Mouse (Mus musculus) embryonic facial prominence, embryonic 10.5 days (tissue): ENCODE data around the gene Tmem81. TPM values are rescaled to one million over a fixed set of nuclear protein-coding genes. Genes with fewer than 3 reads are reported as not detected.
"Not testable (repeated sequence)": the region's sequence is repeated elsewhere in the genome, so short reads cannot be mapped to it uniquely, and the experiment has no call there.

Source experiments
- DNase-seq: peaks from one replicate; pipeline ENCODE4 v3.0.0-alpha.2; 2017; ENCODE audit warnings: low spot score
- H3K27ac ChIP-seq: fragments of 300-500 bp; sonication (generic); replicated peaks from 2 replicates; pipeline ENCODE4 v1.5.1; 2016; ENCODE audit warnings: mild to moderate bottlenecking
- H3K27me3 ChIP-seq: fragments of 300-500 bp; sonication (generic); replicated peaks from 2 replicates; pipeline ENCODE4 v1.6.1; 2016; ENCODE audit warnings: low read depth, mild to moderate bottlenecking; ENCODE audit not compliant: poor library complexity, severe bottlenecking
- H3K36me3 ChIP-seq: fragments of 300-500 bp; sonication (generic); replicated peaks from 2 replicates; pipeline ENCODE4 v1.6.1; 2016; ENCODE audit warnings: mild to moderate bottlenecking, moderate library complexity
- H3K4me1 ChIP-seq: fragments of 300-500 bp; sonication (generic); 2 replicates; pipeline ENCODE4 v1.6.1; 2016
- H3K4me3 ChIP-seq: fragments of 300-500 bp; sonication (generic); 2 replicates; pipeline ENCODE4 v1.5.1; 2016; ENCODE audit warnings: mild to moderate bottlenecking, moderate library complexity
- H3K9me3 ChIP-seq: fragments of 300-500 bp; sonication (generic); 2 replicates; pipeline ENCODE4 v1.6.1; 2016; ENCODE audit warnings: mild to moderate bottlenecking
- WGBS: fragments of 180-500 bp; shearing (Covaris S2); methylation state at CpG from one replicate; pipeline ENCODE4 v1.1.7; 2016; 5-methylcytosine and 5-hydroxymethylcytosine counted together
- polyA plus RNA-seq: library from polyadenylated mRNA; unstranded; fragments of >200 nt; fragmentation: Nextera tagmentation; extraction: Ambion mirVana; gene quantifications from 2 replicates; pipeline ENCODE4 v1.2.1, GENCODE M21; 2016

Tmem81 gene
- polyA plus RNA-seq = 1.8 and 2.1 TPM in 2 replicates

DNA sequence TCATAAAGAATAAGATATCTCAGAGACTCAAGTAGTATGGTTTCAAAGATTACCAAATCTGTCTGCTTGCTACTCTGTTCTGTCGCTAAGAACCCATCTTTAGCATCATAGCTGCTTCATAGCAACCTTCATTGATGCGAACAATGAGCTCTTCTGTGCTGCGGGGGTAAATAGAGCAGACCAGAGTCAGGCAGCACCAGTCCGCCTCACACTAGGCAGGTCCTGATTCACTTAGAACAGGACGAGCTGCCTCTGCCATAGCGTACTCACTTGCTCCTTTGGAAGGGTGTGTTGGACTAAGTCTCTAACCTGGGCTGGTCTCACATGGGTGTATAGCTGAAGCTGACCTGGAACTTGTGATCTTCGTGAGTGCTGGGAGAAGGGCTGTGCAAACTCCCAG, at the start of gene Tmem81:
Tmem81 (plus strand) TSS at position 173 of the 400 bp plus-strand sequence.
- no peak within 1 kb of the TSS for H3K4me3 ChIP-seq
- no peaks in the 10 kb centered on the region for H3K27me3 ChIP-seq
- WGBS = 89% methylated on average over 7 of the region's 7 CpGs
- H3K27ac ChIP-seq = no peak within 1 kb of the TSS
- DNase-seq = no peak
- no peaks in the 10 kb centered on the region for H3K4me1 ChIP-seq
- H3K9me3 ChIP-seq = no peaks in the 10 kb centered on the region
- peaks cover 83% of the 10 kb centered on the region for H3K36me3 ChIP-seq

DNA sequence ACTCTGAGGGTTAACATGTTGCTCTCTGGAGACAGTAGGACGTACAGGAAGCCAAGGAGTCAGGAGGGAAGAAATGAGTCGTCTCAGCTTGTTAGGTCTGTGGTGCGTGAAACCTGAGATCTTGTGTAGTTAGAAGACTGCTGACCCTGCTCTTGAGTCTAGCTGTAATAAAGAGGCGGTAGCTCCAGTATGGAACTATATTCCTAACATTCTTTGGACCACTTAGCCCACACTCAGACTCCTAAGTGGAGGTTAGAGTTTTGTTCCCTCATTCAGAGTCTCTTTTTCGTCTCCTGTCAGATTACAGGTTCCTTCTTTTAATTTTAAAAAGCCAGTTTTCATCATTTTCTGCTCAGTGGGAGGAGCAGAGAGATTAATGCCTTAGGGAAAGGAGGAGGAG, 41.4 kb upstream of the Tmem81 start:
- H3K4me3 ChIP-seq = no peak overlapping the region
- DNase-seq = no peak
- no peaks in the 10 kb centered on the region for H3K27me3 ChIP-seq
- no peaks in the 10 kb centered on the region for H3K9me3 ChIP-seq
- H3K36me3 ChIP-seq = peaks cover 56% of the 10 kb centered on the region
- no peak overlapping the region for H3K27ac ChIP-seq
- 0 out of 2 replicates have a peak, but pooled peaks cover 6% of the 10 kb centered on the region for H3K4me1 ChIP-seq
- 77% methylated on average over 5 of the region's 5 CpGs for WGBS

DNA sequence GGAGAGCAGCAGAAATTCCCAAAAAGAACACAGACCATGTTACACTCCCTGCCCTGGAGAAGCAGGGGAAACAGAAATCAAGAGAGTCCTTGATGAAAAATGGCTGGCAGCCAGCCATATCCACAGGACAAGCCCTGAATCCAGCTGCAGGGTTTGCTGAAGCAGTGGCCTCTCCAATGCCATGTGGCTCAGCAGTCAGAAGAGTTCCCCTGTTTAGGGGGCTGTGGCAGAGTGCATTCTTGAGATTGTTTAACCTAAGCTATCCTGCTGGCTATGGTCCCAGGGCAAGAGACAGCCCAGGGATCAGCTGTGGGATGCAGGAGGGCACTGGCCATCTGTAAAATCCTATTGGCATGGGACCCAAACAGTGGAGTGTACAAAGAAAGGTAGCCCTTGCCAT, 37.1 kb upstream of the Tmem81 start:
- Histone ChIP-seq H3K9me3 (no peaks in the 10 kb centered on the region), H3K4me1 (0 out of 2 replicates have a peak, but pooled peaks cover 6% of the 10 kb centered on the region), H3K36me3 (peaks cover 26% of the 10 kb centered on the region), H3K4me3 (no peak overlapping the region), H3K27ac (no peak overlapping the region), H3K27me3 (no peaks in the 10 kb centered on the region)
- DNase-seq = no peak

DNA sequence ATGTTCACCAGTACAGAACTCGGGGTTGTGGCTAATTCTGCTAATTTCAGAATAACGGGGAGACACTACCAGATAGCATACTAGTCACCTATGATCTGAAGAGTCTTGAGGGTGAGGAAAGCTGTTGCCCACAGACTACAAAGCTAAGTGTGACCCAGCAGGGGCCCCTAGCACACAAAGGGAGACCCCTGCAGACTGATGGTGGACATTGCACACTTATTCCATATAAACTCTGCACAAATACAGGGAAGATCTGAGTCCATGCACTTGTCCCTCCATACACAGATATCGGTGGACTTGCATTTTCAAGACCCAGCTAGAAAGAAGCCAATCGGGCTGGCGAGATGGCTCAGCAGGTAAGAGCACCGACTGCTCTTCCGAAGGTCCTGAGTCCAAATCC, 36.5 kb upstream of the Tmem81 start:
- Histone ChIP-seq H3K9me3 (no peaks in the 10 kb centered on the region), H3K36me3 (peaks cover 20% of the 10 kb centered on the region), H3K4me3 (no peak overlapping the region), H3K27me3 (no peaks in the 10 kb centered on the region), H3K27ac (no peak overlapping the region), H3K4me1 (0 out of 2 replicates have a peak, but pooled peaks cover 4% of the 10 kb centered on the region)
- 93% methylated on average over 7 of the region's 7 CpGs for WGBS
- DNase-seq = no peak

DNA sequence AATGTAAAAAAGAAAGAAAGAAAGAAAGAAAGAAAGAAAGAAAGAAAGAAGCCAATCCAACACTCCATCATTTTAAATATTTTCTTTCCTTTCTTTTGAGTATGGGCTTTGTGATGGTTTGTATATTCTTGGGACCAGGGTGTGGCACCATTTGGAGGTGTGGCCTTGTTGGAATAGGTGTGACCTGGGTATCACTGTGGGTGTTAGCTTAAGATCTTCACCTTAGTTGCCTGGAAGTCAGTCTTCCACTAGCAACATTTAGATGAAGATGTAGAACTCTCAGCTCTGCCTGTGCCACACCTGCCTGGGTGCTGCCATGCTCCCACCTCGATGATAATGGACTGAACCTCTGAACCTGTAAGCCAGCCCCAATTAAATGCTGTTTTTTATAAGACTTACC, 36.0 kb upstream of the Tmem81 start:
- H3K36me3 ChIP-seq = peaks cover 15% of the 10 kb centered on the region
- WGBS = 90% methylated on average over 1 of the region's 1 CpGs
- not testable (repeated sequence) for H3K27ac ChIP-seq, H3K9me3 ChIP-seq, H3K27me3 ChIP-seq, DNase-seq, H3K4me3 ChIP-seq, H3K4me1 ChIP-seq

DNA sequence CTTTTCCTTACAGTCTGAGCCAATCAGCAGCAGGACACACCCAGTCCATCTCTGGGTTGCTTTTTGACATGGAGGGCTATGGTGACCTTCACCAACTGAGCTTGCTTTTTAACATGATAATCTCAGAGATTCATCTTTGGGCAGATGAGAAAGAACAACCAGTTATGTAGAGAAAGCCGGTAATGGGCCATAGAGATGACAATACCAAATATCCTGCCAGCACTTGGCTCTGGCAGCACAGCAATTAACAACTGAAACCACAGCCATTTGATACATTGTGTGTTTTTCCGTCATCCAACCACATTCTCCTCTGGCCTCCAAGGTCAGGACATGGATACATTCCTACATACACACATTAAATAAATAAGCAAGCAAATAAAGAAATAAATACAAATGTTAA, 35.0 kb upstream of the Tmem81 start:
- Histone ChIP-seq H3K4me1 (peaks cover 7% of the 10 kb centered on the region), H3K27ac (no peak overlapping the region), H3K9me3 (no peaks in the 10 kb centered on the region), H3K4me3 (no peak overlapping the region), H3K36me3 (peaks cover 10% of the 10 kb centered on the region), H3K27me3 (no peaks in the 10 kb centered on the region)
- WGBS = 91% methylated on average over 2 of the region's 2 CpGs
- no peak for DNase-seq

DNA sequence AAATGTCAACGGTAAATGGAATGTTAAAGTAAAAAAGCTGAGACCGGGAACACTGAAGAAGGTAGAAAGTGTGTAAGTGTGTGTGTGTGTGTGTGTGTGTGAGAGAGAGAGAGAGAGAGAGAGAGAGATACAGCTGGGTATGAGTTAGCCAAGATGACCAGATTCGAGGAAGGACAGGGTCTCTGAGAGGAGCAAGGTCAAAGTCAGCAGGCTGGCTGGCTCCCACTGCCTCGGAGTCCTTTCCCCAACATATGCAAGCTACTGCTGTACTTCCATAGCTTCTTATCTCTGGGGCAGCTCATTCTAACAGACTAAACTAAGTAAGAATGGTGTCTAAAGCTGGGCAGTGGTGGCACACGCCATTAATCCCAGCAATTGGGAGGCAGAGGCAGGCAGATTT, 34.5 kb upstream of the Tmem81 start:
- H3K9me3 ChIP-seq = no peaks in the 10 kb centered on the region
- H3K27ac ChIP-seq = no peak overlapping the region
- peaks cover 10% of the 10 kb centered on the region for H3K36me3 ChIP-seq
- H3K4me3 ChIP-seq = no peak overlapping the region
- 92% methylated on average over 5 of the region's 5 CpGs for WGBS
- H3K27me3 ChIP-seq = no peaks in the 10 kb centered on the region
- DNase-seq = no peak
- peaks cover 12% of the 10 kb centered on the region for H3K4me1 ChIP-seq

DNA sequence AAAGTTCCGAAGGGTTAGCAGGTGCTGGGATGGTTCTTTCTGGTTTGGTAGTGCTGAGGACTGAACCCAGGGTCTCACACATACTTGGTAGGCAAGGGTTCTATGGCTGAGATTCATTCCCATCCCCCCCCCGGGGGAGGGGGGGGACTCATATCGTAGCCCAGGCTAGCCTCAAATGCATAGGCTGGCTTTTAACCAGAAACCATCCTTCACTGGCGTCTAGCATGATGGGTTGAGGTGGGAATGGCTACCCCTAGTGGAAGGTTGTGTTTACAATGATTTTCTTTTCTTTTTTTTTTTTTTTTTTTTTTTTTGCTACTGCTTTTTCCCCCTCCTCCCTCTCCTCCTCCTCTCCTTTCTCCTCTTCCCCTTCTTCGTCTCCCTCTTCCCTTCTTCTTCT, 33.5 kb upstream of the Tmem81 start:
- Histone ChIP-seq H3K36me3 (0 out of 2 replicates have a peak, but pooled peaks cover 4% of the 10 kb centered on the region), H3K27ac (no peak overlapping the region), H3K4me3 (no peak overlapping the region), H3K4me1 (peaks cover 12% of the 10 kb centered on the region), H3K9me3 (no peaks in the 10 kb centered on the region), H3K27me3 (no peaks in the 10 kb centered on the region)
- WGBS = 60% methylated on average over 5 of the region's 5 CpGs
- no peak for DNase-seq

DNA sequence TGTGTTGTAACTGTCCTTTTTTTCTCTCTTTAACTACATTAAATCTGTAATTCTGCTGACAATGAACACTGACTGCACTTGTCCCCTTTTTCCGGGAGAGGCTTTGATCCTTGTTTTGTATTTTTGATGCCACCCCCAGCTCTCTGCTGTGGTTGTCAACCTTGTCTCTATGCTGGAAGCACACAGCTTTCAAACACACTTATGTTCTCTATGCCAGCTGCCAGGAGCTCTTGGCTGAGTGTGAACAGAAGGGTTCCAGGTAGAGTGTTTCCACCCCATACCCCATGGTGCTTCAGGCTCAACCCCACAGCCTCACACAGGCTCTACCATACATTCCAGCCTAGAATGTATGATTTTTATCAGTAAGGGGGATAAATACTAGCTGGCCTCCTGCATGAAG, 31.5 kb upstream of the Tmem81 start:
- Histone ChIP-seq H3K27ac (no peak overlapping the region), H3K9me3 (no peaks in the 10 kb centered on the region), H3K4me1 (peaks cover 27% of the 10 kb centered on the region), H3K36me3 (0 out of 2 replicates have a peak, but pooled peaks cover 4% of the 10 kb centered on the region), H3K4me3 (no peak overlapping the region), H3K27me3 (no peaks in the 10 kb centered on the region)
- no peak for DNase-seq
- WGBS = 88% methylated on average over 1 of the region's 1 CpGs

DNA sequence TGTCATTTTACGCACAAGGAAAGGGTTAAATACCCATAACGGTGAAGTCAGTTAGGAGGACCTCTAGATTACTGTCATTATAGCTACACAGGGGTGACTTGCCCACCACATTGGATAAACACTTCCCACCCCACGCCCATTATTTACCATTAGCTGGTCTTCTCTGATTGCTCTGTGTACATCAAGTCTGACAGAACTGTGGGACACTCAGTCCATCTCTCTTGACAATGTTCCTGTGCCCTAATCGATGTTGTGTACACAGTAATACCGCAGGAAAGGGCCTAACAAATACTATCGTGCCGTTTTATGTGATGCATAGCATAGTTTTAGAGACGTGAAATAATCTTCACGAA, 29.5 kb upstream of the Tmem81 start:
- no peak for DNase-seq
- Histone ChIP-seq H3K4me3 (peak overlapping the region; percentile 88), H3K27ac (peak overlapping the region; percentile 92), H3K9me3 (no peaks in the 10 kb centered on the region), H3K27me3 (no peaks in the 10 kb centered on the region), H3K36me3 (0 out of 2 replicates have a peak, but pooled peaks cover 1% of the 10 kb centered on the region), H3K4me1 (peaks cover 29% of the 10 kb centered on the region)
- 8% methylated on average over 9 of the region's 9 CpGs for WGBS

DNA sequence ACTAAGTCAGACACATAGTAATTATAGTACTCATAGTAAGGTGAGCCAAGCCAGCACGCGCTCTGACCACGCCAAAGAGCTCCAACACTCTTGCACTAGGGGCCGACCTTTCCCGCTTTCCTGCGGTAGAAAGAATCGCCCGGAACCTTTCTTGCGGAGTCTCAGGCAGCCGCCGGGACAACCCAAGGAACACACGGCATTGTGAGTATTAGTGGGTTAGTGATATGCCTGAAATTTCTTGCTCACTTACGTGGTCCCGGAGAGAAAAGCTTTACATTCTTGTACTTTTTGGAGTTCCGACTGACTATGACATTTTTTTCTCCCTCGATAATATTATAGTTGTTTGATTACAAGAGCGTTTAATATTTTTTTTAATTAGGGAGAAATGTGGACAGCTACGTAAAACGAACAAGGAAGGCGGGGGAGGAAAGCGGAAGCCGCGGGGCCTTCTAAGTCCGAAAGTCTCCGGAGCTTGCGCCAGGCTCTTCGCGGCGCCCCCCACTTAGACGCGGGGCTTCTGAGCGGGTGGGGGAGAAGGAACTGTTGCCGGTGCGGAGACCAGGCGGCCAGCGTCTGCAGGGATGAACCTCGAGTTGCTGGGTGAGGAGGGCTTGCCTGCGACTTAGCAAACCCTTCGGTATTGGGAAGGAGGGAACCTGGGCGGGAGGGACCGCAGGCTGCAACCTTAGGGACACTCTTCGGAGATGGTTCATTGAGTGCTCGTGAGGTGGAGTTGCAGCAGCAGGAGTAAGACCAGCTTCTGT, 28.9 kb upstream of the Tmem81 start, which contains the start of gene Rbbp5:
Rbbp5 (plus strand) TSS at position 438 of the 764 bp plus-strand sequence.
- peak within 1 kb of the TSS; percentile 92 for H3K27ac ChIP-seq
- WGBS = under 1% methylated on average over 43 of the region's 43 CpGs
- H3K4me1 ChIP-seq = peaks cover 29% of the 10 kb centered on the region
- no peaks in the 10 kb centered on the region for H3K9me3 ChIP-seq
- no peaks in the 10 kb centered on the region for H3K27me3 ChIP-seq
- peak within 1 kb of the TSS; percentile 88 for H3K4me3 ChIP-seq
- DNase-seq = peak; percentile 87
- no peaks in the 10 kb centered on the region for H3K36me3 ChIP-seq

DNA sequence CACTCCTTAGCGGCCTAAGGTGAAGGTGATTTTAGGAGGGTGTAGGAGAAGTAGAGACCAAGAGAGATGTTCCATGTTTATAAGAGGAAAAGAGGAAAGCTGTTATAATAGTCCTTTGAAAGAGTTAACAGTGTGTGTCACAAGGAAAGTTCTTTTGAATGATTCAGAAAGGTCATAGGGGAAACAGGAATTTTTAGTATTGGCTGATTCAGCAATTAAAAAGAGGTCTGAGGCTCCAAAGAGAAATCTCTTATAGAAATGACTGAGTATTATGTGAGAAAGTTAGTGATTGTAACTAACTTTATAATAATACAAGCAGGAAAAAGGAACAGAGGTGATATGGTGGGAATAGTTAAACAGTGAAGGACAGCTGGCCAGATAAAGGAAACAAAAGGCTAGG, 26.6 kb upstream of the Tmem81 start:
- DNase-seq = no peak
- Histone ChIP-seq H3K9me3 (no peaks in the 10 kb centered on the region), H3K27me3 (no peaks in the 10 kb centered on the region), H3K4me1 (peaks cover 29% of the 10 kb centered on the region), H3K36me3 (peaks cover 7% of the 10 kb centered on the region), H3K4me3 (no peak overlapping the region), H3K27ac (no peak overlapping the region)
- 83% methylated on average over 1 of the region's 1 CpGs for WGBS

DNA sequence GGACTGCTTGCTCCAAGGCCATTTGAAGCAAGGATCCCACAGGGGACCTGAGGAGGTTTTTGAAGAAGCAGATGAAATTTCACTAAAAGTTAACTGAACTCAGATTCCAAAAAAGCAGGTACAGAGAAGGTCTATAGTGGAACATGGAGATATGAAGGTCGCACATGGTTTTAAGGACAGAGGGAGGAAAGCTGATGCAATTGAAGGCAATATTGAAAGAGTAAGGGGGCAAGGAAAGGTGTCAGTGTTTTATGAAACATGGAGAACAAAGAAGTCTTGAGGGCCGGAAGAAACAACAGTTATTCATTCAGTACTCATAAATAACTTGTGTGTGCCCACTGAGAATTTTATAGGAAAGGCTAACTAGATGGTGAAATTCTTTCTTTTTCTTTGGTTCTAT, 24.4 kb upstream of the Tmem81 start:
- Histone ChIP-seq H3K36me3 (peaks cover 29% of the 10 kb centered on the region), H3K27ac (no peak overlapping the region), H3K27me3 (no peaks in the 10 kb centered on the region), H3K4me1 (peaks cover 17% of the 10 kb centered on the region), H3K4me3 (no peak overlapping the region), H3K9me3 (no peaks in the 10 kb centered on the region)
- 96% methylated on average over 2 of the region's 2 CpGs for WGBS
- DNase-seq = no peak
